Mouse (Mus musculus) bone marrow, adult 2 months (tissue): ENCODE data around the gene Klrb1f.

ENCODE experiments used
- CTCF ChIP-seq: fragments of 200-500 bp; IDR thresholded peaks from 2 replicates; pipeline ENCODE4 v1.5.1; 2011; ENCODE audit warnings: low read length, control low read depth; ENCODE audit not compliant: control insufficient read depth, insufficient read depth
- POLR2A ChIP-seq: fragments of 200-500 bp; IDR thresholded peaks from 2 replicates; pipeline ENCODE4 v1.6.1; 2011; ENCODE audit warnings: low read depth, mild to moderate bottlenecking, control low read depth, low read length, borderline replicate concordance; ENCODE audit not compliant: control insufficient read depth

DNA sequence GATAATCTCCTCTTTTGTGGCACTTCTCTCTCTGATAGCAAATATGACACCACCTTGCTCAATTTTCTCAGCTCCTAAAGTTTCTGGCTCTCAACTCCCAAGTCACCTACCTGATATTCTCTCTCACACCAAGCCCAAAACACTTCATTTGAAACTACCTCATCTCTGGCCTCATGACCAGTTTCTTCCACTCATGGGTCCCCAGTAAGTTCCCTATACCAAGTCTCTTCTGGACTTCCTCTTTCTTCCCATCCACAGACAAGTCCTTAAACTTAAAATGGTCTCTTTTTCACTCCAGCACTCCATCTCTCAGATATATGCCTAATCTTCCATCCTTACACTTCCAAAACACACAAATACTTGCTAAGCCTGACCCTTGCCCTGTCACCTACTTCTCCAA is 12.3 kb downstream of the Klrb1f start:
- TF ChIP-seq POLR2A (no peak), CTCF (no peak)
